Mouse (Mus musculus) spleen, adult 2 months (tissue): Measurements from ENCODE around the gene Drd2.

ENCODE experiments used
- CTCF ChIP-seq: fragments of 200-500 bp; IDR thresholded peaks from 2 replicates; pipeline ENCODE4 v1.5.1; 2011; ENCODE audit warnings: mild to moderate bottlenecking, inconsistent platforms; ENCODE audit not compliant: insufficient read depth, insufficient read length, insufficient replicate concordance; ENCODE audit errors: extremely low read depth
- POLR2A ChIP-seq: fragments of 200-500 bp; IDR thresholded peaks from 2 replicates; pipeline ENCODE4 v1.6.1; 2011; ENCODE audit warnings: low read depth, low read length, inconsistent platforms

DNA sequence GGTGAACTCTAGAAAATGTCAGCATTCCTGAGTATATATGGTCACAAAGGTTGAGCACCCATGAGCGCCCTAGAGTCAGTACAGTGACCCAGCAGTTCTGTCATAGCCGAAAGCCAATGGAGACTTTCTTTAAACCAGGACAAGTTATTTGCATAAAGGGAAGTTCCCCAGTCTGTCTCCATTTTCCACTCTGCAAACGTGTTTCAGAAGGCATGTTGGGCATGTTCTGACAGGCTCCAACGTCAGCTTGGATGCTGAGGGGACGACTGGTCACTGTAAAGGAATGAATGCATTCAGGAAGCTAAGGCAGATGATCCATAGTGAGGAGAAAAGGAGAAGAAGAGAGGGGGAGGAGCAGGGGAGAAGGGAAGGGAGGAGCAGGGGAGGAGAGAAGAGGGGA, 87.1 kb downstream of the Drd2 start:
- TF ChIP-seq POLR2A (no peak), CTCF (no peak)
